ENCODE assay signal across 30 mouse cellular contexts in the genomic region with DNA sequence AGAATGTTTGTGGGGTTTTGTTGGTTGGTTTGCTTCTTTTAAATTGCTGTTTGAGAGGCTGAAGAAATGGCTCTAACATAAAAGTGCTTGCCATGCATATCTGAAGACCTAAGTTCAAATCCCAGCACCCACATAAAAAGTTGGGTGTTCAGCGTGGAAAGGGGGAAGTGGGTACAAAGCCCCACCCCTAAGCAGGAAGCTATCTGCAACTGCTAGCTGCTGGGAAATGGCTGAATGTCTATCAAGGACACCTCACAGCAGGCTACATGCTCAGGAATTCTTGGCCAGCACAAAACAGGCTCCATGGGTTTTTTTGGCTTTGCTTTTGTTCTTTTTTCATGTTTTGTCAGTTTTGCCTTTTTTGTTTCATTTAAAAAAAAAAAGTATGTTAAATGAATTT. TPM values are rescaled to one million over a fixed set of nuclear protein-coding genes. Genes with fewer than 3 reads are reported as not detected.
"Had no signal": no experiment of that assay in that cellular context is flagged by ENCODE, and none has a peak within 500 bp of the region (broad histone marks: within the 10 kb centered on the region; RNA-seq: fewer than 3 reads in every experiment).

No protein-coding gene starts in this region.

- H3K4me3 ChIP-seq: gastrocnemius, adult 2 months; heart, adult 2 months; heart, embryonic 13.5 days; heart, embryonic 15.5 days; hindbrain, embryonic 13.5 days; hindbrain, embryonic 15.5 days; kidney, embryonic 15.5 days; limb, embryonic 13.5 days; limb, embryonic 15.5 days; liver, embryonic 13.5 days; liver, embryonic 15.5 days had no signal

- ATAC-seq: hindbrain, postnatal 0 days; intestine, embryonic 16.5 days had no signal

- H3K4me1 ChIP-seq: heart, embryonic 13.5 days; heart, embryonic 15.5 days; hindbrain, embryonic 13.5 days; hindbrain, embryonic 15.5 days; kidney, embryonic 15.5 days; limb, embryonic 13.5 days; limb, embryonic 15.5 days; liver, embryonic 13.5 days; liver, embryonic 15.5 days had no signal

- H3K27ac ChIP-seq: gastrocnemius, adult 2 months; heart, adult 2 months; heart, embryonic 13.5 days; heart, embryonic 15.5 days; hindbrain, embryonic 13.5 days; hindbrain, embryonic 15.5 days; hindbrain, postnatal 0 days; kidney, embryonic 15.5 days; kidney, postnatal 0 days; limb, embryonic 13.5 days; limb, embryonic 15.5 days; liver, embryonic 13.5 days; liver, embryonic 15.5 days had no signal

- H3K4me2 ChIP-seq: heart, embryonic 11.5 days; heart, embryonic 13.5 days; heart, embryonic 15.5 days; hindbrain, embryonic 13.5 days; hindbrain, embryonic 15.5 days; kidney, embryonic 15.5 days; limb, embryonic 13.5 days; limb, embryonic 15.5 days; liver, embryonic 13.5 days; liver, embryonic 15.5 days had no signal

- H3K36me3 ChIP-seq: heart, embryonic 13.5 days; heart, embryonic 15.5 days; hindbrain, embryonic 13.5 days; hindbrain, embryonic 15.5 days; kidney, embryonic 15.5 days; limb, embryonic 13.5 days; limb, embryonic 15.5 days; liver, embryonic 13.5 days; liver, embryonic 15.5 days had no signal

- H3K9me3 ChIP-seq: heart, embryonic 13.5 days; heart, embryonic 15.5 days; hindbrain, embryonic 13.5 days; hindbrain, embryonic 15.5 days; kidney, embryonic 15.5 days; limb, embryonic 13.5 days; limb, embryonic 15.5 days; liver, embryonic 13.5 days; liver, embryonic 15.5 days had no signal

- H3K9ac ChIP-seq: heart, embryonic 13.5 days; heart, embryonic 15.5 days; hindbrain, embryonic 13.5 days; hindbrain, embryonic 15.5 days; kidney, embryonic 15.5 days; limb, embryonic 13.5 days; limb, embryonic 15.5 days; liver, embryonic 13.5 days; liver, embryonic 15.5 days had no signal

- H3K27me3 ChIP-seq: heart, embryonic 13.5 days; heart, embryonic 15.5 days; hindbrain, embryonic 13.5 days; hindbrain, embryonic 15.5 days; kidney, embryonic 15.5 days; limb, embryonic 13.5 days; limb, embryonic 15.5 days; liver, embryonic 13.5 days; liver, embryonic 15.5 days had no signal

- DNase-seq: gastrocnemius, adult 2 months; gastrocnemius, postnatal 10 days; gastrocnemius, postnatal 25 days; heart, adult 2 months; heart, postnatal 14 days; heart, postnatal 36 days; kidney, adult 11 months; kidney, adult 2 months; kidney, adult 9 months; kidney, postnatal 14 days; kidney, postnatal 36 days; layer of hippocampus, adult 9-11 months; layer of hippocampus, postnatal 36 days; left cerebral cortex, postnatal 4 days; liver, embryonic 13.5 days had no signal

RNA-seq across cellular contexts. Expression of gene Grm8, which starts 20.1 kb away (rescaled TPM):
- total RNA-seq: heart, adult 2 months; heart, postnatal 36 days; hematopoietic stem cell, adult 5-6 weeks had no signal
- polyA plus RNA-seq: heart, adult 2 months; heart, postnatal 0 days; kidney, adult 2 months; liver, adult 2 months; liver, embryonic 15.5 days had no signal
